Mouse (Mus musculus): ENCODE measurements around the gene Ciita.

DNA sequence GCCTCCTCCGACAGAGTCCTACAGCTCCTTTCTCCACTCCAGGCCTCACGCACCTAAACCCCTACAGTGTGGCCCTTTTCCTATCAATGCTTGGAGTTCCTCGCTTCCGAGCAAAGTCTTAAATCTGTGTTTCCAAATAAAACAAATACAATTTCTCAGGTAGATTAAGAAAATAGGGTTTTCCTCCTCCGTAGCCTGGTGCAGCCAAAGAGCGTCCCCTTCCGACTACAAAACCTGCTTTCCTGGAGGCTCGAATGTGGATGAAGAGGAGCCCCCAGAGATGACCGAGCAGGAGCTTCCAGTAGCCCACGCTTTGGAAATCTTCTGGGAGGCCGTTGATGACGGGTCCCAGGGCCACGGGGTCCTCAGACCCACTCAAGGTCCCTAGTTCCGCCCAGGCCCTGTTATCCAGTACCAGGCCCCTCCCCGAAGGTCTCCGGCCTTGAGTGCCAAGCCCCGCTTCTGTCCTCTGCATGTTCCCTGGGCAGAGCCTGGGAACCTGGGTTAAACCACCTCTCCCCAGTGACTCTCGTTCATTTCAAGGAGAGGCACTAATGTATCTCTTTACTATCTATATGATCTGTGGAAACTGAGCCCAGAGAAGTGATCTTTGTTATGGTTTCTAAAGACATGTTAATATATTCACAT lies 10.8 kb downstream of the Ciita start:
- TF ChIP-seq CTCF (IDR thresholded peaks at IDR 0.05) (no peak), EP300 (IDR thresholded peaks at IDR 0.05) (no peak)
